Mouse (Mus musculus): ENCODE data around the gene Ap4s1. TPM values are rescaled to one million over a fixed set of nuclear protein-coding genes. Genes with fewer than 3 reads are reported as not detected.

The Ap4s1 gene
- total RNA-seq, 2 experiments from 2014 or later: 52.6 to 57.2 TPM

DNA sequence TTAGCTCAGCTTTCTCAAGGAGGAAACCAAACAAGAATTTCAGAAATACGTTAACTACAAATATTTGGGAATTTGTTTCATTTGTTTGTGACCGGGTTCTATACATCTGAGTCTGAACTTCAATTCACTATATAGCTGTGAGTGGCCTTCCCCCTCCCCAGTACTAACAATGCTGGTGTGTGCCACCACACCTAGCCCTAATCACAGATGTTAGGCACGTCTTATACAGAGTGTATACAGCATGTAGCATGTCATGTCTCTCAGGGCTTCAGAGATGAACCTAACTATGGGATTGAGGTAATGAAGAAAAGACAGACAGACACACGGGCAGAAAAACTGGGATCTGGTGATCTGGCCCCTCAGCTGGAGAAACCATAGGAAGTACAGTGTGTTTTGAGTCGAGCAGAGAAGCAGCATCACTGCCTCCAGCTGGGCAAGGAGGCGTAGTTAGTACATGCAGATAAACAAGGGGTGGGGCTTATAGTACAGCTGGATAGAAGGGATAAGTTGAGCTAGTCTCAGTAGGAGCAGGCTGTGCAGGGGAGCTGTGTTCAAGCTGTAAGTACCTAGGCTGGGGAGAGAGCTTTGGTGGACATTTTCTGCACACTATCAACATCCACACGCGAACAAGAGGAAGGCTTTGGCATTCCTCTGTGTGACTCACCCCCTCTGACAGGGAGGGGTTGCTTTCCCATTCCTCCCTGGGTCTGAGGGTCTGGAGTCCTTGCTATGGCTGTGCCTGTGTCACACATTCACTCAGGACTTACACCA lies 9.0 kb downstream of the Ap4s1 start:
- intact Hi-C loops (cut with DNase I): no loop called here
- DNase-seq: no peak

DNA sequence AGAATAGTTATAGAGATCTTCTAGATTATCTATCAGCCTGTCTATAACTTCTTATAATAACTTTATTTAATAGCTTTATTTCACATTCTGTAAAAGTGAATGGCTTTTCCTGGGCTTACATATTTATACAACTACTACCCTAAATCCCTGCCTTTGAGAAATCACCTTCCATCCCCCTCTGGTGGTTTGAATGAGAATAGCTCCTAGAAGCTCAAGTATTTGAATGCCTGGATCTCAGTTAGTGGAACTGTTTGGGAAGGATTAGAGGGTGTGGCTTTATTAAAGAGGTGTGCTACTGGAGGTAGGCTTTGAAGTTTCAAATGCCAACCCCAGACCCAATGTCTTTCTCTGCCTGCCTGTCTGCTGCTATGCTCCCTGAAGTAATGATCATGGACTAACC lies 10.9 kb downstream of the Ap4s1 start:
- intact Hi-C loops (cut with DNase I): no loop called here
- no peak for DNase-seq

GRCm38 (mm10) chr12:51703859-51704258 lies 13.0 kb downstream of the Ap4s1 start:
- DNase-seq: no peak
- intact Hi-C loops (cut with DNase I): no loop called here

- intact Hi-C loops (cut with DNase I): no loop called here
- no peak for DNase-seq
Measured at GRCm38 (mm10) chr12:51704572-51704971, 13.7 kb downstream of the Ap4s1 start.

GRCm38 (mm10) chr12:51705778-51706177 lies 14.9 kb downstream of the Ap4s1 start:
- intact Hi-C loops (cut with DNase I): no loop called here

DNA sequence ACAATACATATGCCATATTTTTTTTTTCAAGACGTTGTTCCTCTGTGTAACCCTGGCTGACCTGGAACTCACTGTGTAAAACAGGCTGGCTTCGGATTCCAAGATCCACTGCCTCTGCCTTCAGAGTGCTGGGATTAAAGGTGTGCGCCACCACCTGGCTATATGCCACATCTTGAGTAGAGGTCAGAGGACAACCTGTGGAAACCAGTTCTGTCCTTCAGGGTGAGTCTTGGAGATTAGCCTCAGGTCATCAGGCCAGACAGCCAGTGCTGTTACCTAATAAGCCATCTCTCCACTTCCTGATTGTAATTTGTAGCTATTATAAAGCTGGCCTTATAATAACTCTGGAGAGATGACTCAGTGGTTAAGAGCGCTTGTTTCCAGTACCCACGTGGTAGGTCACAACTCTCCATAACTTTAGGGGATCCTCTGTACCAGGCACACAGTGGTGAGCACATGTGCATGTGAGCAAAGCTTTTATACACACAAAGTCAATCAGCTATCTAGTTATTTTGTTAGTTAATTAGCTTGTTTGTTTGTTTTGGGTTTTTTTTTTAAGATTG lies 15.9 kb downstream of the Ap4s1 start:
- DNase-seq: no peak
- intact Hi-C loops (cut with DNase I): no loop called here

More at GRCm38 (mm10) chr12:51705778-51706177, 14.9 kb downstream of the Ap4s1 start:
- DNase-seq: no peak

GRCm38 (mm10) chr12:51708941-51709686 lies 18.3 kb downstream of the Ap4s1 start:
- DNase-seq: peak; percentile 39 to 46
- intact Hi-C loops (cut with DNase I): loop anchor here (2.0 kb wide), 1 partner anchor 14 kb away; no protein-coding TSS in a partner anchor

DNA sequence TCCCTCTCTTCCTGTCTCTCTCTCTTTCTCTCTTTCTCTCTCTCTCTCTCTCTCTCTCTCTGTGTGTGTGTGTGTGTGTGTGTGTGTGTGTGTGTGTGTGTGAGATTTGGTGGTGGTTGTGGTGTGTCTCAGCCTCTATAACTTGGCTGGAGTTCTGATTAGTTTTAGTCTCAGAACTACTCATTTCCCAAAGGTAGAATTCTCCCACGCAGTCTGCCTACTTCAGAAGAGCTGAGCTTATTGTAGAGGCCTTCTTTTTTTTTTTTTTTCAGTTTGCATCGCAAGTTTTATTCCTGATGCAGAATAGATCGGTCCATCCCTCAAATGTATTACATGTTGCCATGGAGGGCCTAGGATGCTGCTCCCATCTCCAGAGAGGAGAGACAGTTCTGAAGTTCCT lies 18.9 kb downstream of the Ap4s1 start:
- DNase-seq: no peak
- intact Hi-C loops (cut with DNase I): loop anchor here (2.0 kb wide), 1 partner anchor 15 kb away; no protein-coding TSS in a partner anchor

- no peak for DNase-seq
- intact Hi-C loops (cut with DNase I): no loop called here
Measured at GRCm38 (mm10) chr12:51710154-51710553, 19.3 kb downstream of the Ap4s1 start.

- DNase-seq: no peak
- intact Hi-C loops (cut with DNase I): no loop called here
Measured at GRCm38 (mm10) chr12:51712685-51713084, 21.9 kb downstream of the Ap4s1 start.

DNA sequence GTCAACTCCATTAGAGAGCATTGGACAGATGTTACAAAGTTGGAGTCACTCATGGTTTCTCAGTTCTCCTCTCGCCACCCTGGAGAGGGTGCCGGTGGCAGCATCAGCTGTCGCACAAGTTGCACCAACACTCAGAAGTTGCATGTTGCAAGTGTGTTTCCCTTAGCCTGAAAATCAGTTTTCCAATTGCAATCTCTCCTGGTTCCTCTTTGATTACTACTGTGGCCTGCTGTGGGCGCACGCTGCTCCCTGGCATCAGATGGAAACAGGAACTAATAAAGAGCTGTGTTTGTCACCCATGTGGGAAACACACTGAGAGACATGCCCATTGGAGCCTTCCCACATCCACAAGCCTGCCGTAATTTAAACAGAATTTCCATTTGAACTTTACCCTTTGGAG lies 27.8 kb downstream of the Ap4s1 start:
- DNase-seq: no peak
- intact Hi-C loops (cut with DNase I): no loop called here

- intact Hi-C loops (cut with DNase I): no loop called here
- no peak for DNase-seq
Measured at GRCm38 (mm10) chr12:51721836-51722235, 31.0 kb downstream of the Ap4s1 start.

GRCm38 (mm10) chr12:51729058-51729457 lies 38.2 kb downstream of the Ap4s1 start:
- intact Hi-C loops (cut with DNase I): loop anchor here (1.0 kb wide), 1 partner anchor 38 kb away; the partner anchor contains the start of genes Ap4s1 and Strn3
- DNase-seq: peak; percentile 47 to 69

GRCm38 (mm10) chr12:51729827-51730226 lies 39.0 kb downstream of the Ap4s1 start:
- intact Hi-C loops (cut with DNase I): loop anchor here (1.0 kb wide), 1 partner anchor 39 kb away; the partner anchor contains the start of genes Ap4s1 and Strn3
- no peak for DNase-seq

DNA sequence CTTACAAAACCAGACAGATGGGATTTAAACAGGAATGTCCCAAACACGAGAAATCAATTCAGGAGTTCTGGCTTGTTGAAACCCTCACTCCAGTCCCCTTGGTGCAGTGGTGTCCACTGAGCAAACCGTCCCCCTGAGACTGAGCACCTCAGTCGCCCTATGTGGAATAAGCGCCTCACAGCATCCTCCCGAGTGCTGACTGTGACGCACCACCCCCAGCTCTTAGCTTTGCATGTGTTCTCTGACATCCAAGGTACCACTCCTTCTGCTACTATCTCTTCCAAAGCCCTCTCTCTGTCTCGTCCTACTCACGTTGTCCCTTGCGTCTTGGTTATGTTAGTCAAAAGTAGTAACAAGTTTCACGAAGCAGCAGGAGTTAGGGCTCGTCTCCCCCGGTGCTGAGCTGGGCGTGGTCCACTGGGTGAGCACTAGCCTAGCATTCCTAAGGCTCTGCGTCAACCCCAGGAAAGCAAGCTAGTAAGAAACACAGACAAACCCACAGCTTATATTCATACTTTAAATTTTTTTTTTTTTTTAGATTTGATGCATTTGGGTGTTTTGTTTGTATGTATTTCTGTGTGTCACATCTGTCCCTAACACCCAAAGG lies 43.9 kb downstream of the Ap4s1 start:
- intact Hi-C loops (cut with DNase I): no loop called here
- DNase-seq: no peak

- intact Hi-C loops (cut with DNase I): no loop called here
- DNase-seq: no peak
Measured at GRCm38 (mm10) chr12:51735840-51736271, 45.0 kb downstream of the Ap4s1 start.

DNA sequence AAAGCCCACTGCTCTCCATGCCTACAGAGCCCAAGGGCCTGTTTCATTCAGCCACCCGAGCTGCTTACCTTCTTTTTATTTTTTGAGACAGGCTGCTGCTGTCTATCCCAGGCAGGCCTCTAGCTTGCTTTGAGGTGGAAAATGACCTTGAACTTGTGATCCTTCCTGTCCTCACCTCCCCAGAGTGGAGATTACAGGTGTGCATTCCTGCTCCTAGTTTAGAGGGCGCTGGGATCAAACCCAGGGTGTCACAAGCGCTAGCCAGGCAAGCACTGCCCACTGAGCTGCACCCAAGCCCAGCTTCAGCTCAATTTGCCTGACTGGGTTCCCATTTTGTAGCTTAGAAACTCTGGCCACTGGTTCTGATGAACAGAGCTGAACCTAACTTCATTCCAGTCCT lies 45.5 kb downstream of the Ap4s1 start:
- no peak for DNase-seq
- intact Hi-C loops (cut with DNase I): no loop called here

GRCm38 (mm10) chr12:51736807-51737206 lies 46.0 kb downstream of the Ap4s1 start:
- intact Hi-C loops (cut with DNase I): no loop called here
- no peak for DNase-seq

GRCm38 (mm10) chr12:51741690-51742089 lies 50.9 kb downstream of the Ap4s1 start:
- intact Hi-C loops (cut with DNase I): loop anchor here (1.0 to 10.0 kb wide), 2 partner anchors 77 to 327 kb away; no protein-coding TSS in a partner anchor
- peak; percentile 40 to 55 for DNase-seq

- intact Hi-C loops (cut with DNase I): loop anchor here (10.0 kb wide), 1 partner anchor 330 kb away; no protein-coding TSS in a partner anchor
- DNase-seq: no peak
Measured at GRCm38 (mm10) chr12:51744957-51745356, 54.1 kb downstream of the Ap4s1 start.

DNA sequence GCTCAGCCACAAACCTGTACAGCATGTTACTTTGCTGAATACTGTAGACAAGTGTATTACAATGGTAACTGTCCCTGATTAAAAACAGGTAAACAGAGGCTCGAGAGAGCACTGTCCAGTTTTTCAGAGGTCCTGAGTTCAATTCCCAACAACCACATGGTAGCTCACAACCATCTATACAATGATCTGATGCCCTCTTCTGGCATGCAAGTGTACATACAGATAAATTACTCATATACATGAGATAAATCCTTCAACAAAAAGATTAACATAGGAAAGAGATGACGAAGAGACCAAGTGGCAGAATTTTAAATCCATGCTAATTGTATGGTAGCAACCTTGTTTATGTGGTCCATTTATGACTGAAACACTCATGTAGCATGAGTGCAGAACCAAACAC lies 56.5 kb downstream of the Ap4s1 start:
- no peak for DNase-seq
- intact Hi-C loops (cut with DNase I): loop anchor here (10.0 kb wide), 1 partner anchor 333 kb away; no protein-coding TSS in a partner anchor
